Mouse (Mus musculus): ENCODE data around the gene Rbks.

Gene Rbks

DNA sequence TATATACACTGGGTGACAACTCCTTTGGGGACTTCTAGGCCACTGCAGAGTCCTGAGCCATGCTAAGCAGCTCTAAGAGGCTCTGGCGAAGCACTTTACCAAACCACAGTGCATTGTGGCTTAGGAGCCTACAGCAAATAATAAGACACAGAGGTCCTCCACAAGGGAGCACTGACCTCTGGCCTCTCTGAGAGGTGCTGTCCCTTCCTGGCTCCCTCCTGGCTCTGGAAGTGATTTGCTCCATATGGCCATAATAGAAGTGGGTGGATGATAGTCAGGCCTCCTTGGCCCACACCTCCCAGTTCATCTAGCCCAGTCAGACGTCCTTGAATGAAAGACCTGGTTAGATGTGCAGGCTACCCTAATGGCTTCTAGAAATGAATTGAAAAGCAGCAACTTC lies 109.4 kb downstream of the Rbks start:
- DNase-seq (ENCODE audit: low spot score in 2 of 2), result no peak

DNA sequence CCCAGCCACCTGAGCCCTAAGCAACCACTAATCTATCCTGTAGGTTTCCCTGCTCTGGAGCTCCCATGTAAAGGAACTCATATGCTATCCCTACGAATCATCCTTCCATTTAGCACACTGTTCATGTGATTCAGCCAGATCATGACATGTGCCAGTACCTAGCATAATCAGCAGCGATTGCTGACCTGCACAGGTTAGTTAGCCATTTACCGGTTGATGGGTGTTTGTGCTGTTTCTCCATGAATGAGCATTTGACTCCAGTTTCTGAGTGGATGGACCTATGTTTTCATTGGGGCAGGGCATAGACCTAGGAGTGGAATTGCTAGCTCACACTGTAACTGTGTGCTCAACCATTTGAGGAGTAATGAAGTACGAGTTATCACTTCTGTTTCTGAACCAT lies 111.9 kb downstream of the Rbks start:
- no peak for DNase-seq (ENCODE audit: low spot score in 2 of 2)

DNA sequence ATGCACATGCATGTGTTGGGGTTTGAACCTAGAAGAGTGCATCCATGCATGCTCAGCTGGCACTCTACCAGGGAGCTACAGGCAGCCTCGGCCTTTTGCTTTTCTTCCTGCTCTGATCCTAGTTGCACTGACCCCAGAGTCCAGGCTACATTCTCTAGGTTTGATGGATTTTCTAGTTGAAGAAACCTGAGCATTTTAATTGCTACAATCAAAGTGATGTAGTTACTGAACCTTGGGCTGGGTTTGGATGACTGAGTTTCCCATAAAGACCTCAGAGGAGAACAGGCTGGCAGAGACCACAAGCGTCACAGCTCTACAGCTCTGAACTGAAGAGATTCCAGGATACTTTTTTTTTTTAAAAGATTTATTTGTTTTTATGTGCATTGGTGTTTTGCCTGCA lies 114.2 kb downstream of the Rbks start:
- DNase-seq (ENCODE audit: low spot score in 2 of 2), result no peak

DNA sequence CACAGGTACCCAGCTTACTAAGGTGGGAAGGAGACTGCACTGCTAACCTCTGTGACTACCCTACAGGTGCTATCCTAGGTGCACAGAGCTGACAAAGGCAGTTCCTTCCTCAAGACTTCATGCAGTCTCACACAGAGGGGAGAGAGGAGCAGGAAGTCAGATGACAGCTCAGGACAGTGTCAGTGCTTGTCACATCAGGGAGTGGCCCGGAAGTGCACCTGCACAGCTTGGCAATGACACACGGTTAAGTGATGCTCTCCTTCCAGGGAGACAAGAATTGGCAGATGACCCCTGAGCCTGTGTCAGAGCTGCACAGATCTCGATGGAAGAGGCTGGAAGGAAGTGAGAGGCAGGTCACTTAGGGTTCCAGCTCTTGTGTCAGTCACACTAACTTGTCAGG lies 115.5 kb downstream of the Rbks start:
- DNase-seq (ENCODE audit: low spot score in 2 of 2), result no peak

DNA sequence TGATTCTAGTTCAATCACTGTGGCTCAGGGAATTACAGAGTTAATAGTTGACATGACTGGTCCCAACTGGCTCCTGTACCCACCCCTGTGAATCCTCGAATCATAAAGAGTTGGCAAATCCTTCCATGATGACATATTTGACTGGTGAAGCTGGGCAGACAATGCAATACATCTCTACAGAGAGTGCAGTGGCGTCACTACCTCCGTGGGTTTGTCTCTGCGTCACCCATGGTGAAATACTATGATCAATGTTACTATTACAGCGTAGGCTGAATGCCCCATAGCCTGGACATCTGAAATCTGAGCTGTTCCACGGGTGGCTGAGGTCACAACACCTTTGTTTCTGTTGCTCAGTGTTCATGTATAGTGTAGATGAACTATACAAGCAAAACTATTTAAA lies 116.2 kb downstream of the Rbks start:
- DNase-seq (ENCODE audit: low spot score in 2 of 2), result no peak

DNA sequence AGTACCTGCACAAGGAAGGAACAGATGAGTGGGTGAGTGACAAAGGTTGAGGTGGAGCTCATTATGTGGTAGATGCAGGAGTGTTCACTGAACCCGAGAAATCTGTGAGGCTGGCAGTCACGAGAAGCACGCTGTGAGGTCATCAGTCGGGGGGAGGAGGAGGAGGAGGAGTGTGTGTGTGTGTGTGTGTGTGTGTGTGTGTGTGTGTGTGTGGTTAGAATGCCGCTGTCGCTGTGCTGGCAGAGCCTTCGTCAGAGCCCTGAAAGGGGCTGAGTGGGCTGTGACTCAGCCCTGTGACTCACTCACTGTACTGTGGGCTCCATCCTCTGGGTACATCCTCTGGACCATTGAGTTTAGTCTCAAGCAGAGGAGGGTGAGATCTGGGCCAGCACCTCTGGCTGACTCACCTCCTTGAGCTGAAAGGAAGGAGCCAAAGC lies 120.9 kb downstream of the Rbks start:
- DNase-seq (ENCODE audit: low spot score in 2 of 2), result peak in 1 of 2 experiments; percentile 48
